Mouse (Mus musculus) hindbrain, postnatal 0 days (tissue): ENCODE measurements around the gene Popdc3. TPM values are rescaled to one million over a fixed set of nuclear protein-coding genes. Genes with fewer than 3 reads are reported as not detected.

ENCODE experiments used
- ATAC-seq: fragments of 200-750 bp; cut with Nextera tagmentation; 2 replicates; pipeline ENCODE4 v1.8.0; 2017; ENCODE audit warnings: mild to moderate bottlenecking, moderate TSS enrichment, moderate library complexity
- DNase-seq: peaks from one replicate; pipeline ENCODE4 v3.0.0-alpha.2; 2015; ENCODE audit warnings: low spot score
- H3K27ac ChIP-seq: fragments of 300-500 bp; sonication (generic); 2 replicates; pipeline ENCODE4 v1.5.1; 2014; ENCODE audit warnings: mild to moderate bottlenecking
- H3K27me3 ChIP-seq: fragments of 300-500 bp; sonication (generic); 2 replicates; pipeline ENCODE4 v1.6.1; 2014; ENCODE audit warnings: low read length, mixed read lengths; ENCODE audit not compliant: insufficient read depth
- H3K36me3 ChIP-seq: fragments of 300-500 bp; sonication (generic); 2 replicates; pipeline ENCODE4 v1.6.1; 2014; ENCODE audit warnings: low read length, mixed read lengths; ENCODE audit not compliant: insufficient read depth
- H3K4me1 ChIP-seq: fragments of 300-500 bp; sonication (generic); 2 replicates; pipeline ENCODE4 v1.6.1; 2014; ENCODE audit warnings: antibody characterized with exemption, low read length, mixed read lengths; ENCODE audit not compliant: insufficient read depth
- H3K4me2 ChIP-seq: fragments of 300-500 bp; sonication (generic); 2 replicates; pipeline ENCODE4 v1.6.1; 2014; ENCODE audit warnings: low read depth, mild to moderate bottlenecking, low read length, moderate library complexity, mixed read lengths
- H3K4me3 ChIP-seq: fragments of 300-500 bp; sonication (generic); 2 replicates; pipeline ENCODE4 v1.5.1; 2014; ENCODE audit warnings: low read length
- H3K9ac ChIP-seq: fragments of 300-500 bp; sonication (generic); replicated peaks from 2 replicates; pipeline ENCODE4 v1.6.1; 2014; ENCODE audit warnings: mild to moderate bottlenecking, low read length, moderate library complexity, mixed read lengths
- H3K9me3 ChIP-seq: fragments of 300-500 bp; sonication (generic); 2 replicates; pipeline ENCODE4 v1.6.1; 2016; ENCODE audit warnings: low read length, mixed read lengths
- CTCF ChIP-seq: IDR thresholded peaks from 2 replicates; pipeline ENCODE4 v1.5.1; 2016; ENCODE audit warnings: antibody characterized with exemption, control low read depth, low read depth
- WGBS: fragments of 180-500 bp; shearing (Covaris S2); extraction: QIAGEN DNeasy Blood & Tissue Kit; methylation state at CpG from one replicate; pipeline ENCODE4 v1.1.7; 2014; 5-methylcytosine and 5-hydroxymethylcytosine counted together
- polyA plus RNA-seq: library from polyadenylated mRNA; unstranded; fragments of >200 nt; fragmentation: Nextera tagmentation; extraction: Ambion mirVana; gene quantifications from 2 replicates; pipeline ENCODE4 v1.2.1, GENCODE M21; 2015
- total RNA-seq: library from RNA; depleted of rRNA; stranded (reverse); fragments of >200 nt; gene quantifications from 2 replicates; pipeline ENCODE4 v1.2.3, GENCODE M21; 2014

The Popdc3 gene
- total and polyA plus RNA-seq, 2 experiments from 2014 or later, result 2.0 to 2.7 TPM

DNA sequence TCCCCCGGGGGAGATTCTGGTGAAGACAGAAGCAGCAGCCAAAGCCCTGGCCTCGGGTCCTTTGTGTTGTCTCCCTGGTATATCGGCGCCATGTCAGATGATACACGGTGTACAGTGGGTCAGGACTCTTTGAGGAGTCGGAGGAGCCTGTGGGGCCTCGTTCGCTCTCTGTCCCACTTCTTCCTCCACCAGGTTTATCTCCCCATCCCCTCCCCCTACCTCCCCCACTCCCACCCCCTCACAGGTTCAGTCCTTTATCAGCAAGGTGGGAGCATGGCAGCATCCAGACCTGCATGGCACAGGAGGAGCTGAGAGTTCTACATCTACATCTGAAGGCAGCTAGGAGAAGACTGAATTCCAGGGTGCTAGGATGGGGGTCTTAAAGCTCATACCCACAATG lies 12.0 kb upstream of the Popdc3 start:
- no peak for TF ChIP-seq CTCF
- 0 out of 2 replicates have a peak, but pooled peaks cover under 1% of the 10 kb centered on the region for H3K36me3 ChIP-seq
- ATAC-seq (peak; percentile 40; the same call in 1 of the 2 replicates), DNase-seq (no peak)
- H3K9ac ChIP-seq, result no peak overlapping the region
- H3K4me2 ChIP-seq, result no peak overlapping the region
- 81% methylated on average over 8 of the region's 8 CpGs for WGBS
- no peaks in the 10 kb centered on the region for H3K27me3 ChIP-seq
- no peak overlapping the region for H3K4me3 ChIP-seq
- H3K9me3 ChIP-seq, result no peaks in the 10 kb centered on the region
- no peaks in the 10 kb centered on the region for H3K4me1 ChIP-seq
- H3K27ac ChIP-seq, result no peak overlapping the region

GRCm38 (mm10) chr10:45173927-45174326 lies 4.0 kb upstream of the Popdc3 start:
- WGBS, result 89% methylated on average over 8 of the region's 8 CpGs
- Histone ChIP-seq H3K9ac (no peak overlapping the region), H3K9me3 (no peaks in the 10 kb centered on the region), H3K4me1 (no peaks in the 10 kb centered on the region), H3K27ac (no peak overlapping the region), H3K4me3 (no peak overlapping the region), H3K27me3 (no peaks in the 10 kb centered on the region), H3K4me2 (no peak overlapping the region), H3K36me3 (no peaks in the 10 kb centered on the region)
- no peak for ATAC-seq
- TF ChIP-seq CTCF, result no peak
- DNase-seq, result no peak

DNA sequence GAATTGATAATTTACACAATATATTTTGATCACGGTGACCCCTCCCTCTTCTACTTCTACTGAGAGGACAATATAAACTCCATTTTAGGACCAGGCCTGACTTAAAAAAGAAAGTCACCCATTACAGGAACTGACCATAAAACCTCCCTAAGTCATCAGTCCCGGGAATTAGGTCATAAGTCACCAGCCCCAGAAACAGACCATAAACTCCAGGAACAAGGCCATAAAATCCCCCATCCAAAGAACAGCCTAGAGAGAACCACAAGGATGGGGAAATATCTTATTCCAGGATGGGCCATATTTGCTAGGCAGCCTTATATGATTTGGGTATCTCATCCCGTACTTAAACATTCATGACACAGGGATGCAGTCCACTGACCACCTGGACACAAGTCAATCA lies 3.6 kb upstream of the Popdc3 start:
- Histone ChIP-seq H3K4me3 (no peak overlapping the region), H3K27me3 (no peaks in the 10 kb centered on the region), H3K9ac (no peak overlapping the region), H3K27ac (no peak overlapping the region), H3K36me3 (no peaks in the 10 kb centered on the region), H3K4me1 (no peaks in the 10 kb centered on the region), H3K9me3 (no peaks in the 10 kb centered on the region), H3K4me2 (no peak overlapping the region)
- WGBS, result 97% methylated on average over 3 of the region's 3 CpGs
- TF ChIP-seq CTCF, result no peak
- DNase-seq, result no peak
- no peak for ATAC-seq

DNA sequence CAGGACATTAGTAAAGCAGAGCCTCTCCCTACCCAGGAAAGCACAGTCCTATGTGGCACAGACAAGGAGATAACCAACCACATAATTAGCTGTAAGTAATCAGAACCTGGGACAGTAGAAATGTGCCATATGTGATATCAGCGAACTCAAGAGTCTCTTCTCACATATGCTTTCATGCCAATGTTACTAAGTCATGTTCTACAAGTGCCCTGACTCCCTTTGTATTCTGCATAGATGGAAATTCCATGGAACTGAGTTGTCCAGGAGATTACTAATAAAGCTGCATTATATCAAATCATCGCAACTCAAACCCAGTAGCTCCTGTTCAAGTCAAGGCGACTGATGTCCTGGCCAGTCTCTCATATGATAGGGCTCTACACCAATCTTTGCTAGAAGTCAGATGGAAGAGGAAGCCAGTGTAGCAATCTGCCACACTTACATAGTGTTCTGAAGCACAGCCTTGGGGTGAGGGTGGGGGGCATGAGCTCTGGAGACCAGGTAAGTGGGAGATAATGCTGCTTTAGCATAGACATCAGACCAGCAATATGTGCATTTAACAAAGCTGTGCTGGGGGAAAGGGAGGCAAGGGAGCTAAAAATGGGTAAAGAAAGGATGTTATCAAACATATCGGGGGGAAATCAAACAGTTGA lies 2.9 kb downstream of the Popdc3 start:
- 94% methylated on average over 4 of the region's 4 CpGs for WGBS
- no peaks in the 10 kb centered on the region for H3K9me3 ChIP-seq
- H3K27me3 ChIP-seq, result no peaks in the 10 kb centered on the region
- no peak overlapping the region for H3K4me2 ChIP-seq
- H3K27ac ChIP-seq, result no peak overlapping the region
- H3K36me3 ChIP-seq, result no peaks in the 10 kb centered on the region
- ATAC-seq (no peak), DNase-seq (no peak)
- no peak overlapping the region for H3K9ac ChIP-seq
- no peak overlapping the region for H3K4me3 ChIP-seq
- no peaks in the 10 kb centered on the region for H3K4me1 ChIP-seq
- no peak for TF ChIP-seq CTCF

GRCm38 (mm10) chr10:45181344-45181743 lies 3.4 kb downstream of the Popdc3 start:
- WGBS, result 74% methylated on average over 3 of the region's 3 CpGs
- no peak overlapping the region for H3K27ac ChIP-seq

DNA sequence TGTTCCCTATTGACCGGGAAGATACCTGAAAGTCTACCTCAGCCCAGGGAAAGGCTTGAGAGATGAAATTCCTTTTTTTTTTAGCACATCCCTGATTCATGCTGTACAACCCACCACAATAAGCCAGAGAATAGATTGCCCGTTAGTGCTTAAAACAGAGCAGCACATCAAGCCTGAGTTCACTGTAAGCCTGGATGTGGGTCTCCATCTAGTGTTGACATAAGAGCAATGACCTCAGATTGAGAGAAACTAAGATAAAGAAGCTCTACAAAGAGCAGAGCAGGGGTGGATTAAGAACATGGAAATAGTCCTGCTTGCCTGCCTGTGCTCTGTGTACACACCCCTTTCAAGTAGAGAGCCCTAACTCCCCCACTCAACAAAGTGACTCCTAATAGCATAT lies 7.6 kb downstream of the Popdc3 start:
- no peak for TF ChIP-seq CTCF
- no peaks in the 10 kb centered on the region for H3K27me3 ChIP-seq
- DNase-seq (no peak), ATAC-seq (no peak)
- no peaks in the 10 kb centered on the region for H3K36me3 ChIP-seq
- no peaks in the 10 kb centered on the region for H3K9me3 ChIP-seq
- 86% methylated on average over 2 of the region's 2 CpGs for WGBS
- no peak overlapping the region for H3K4me3 ChIP-seq
- no peak overlapping the region for H3K9ac ChIP-seq
- no peak overlapping the region for H3K27ac ChIP-seq
- no peaks in the 10 kb centered on the region for H3K4me1 ChIP-seq
- no peak overlapping the region for H3K4me2 ChIP-seq

More at GRCm38 (mm10) chr10:45181344-45181743, 3.4 kb downstream of the Popdc3 start:
- H3K4me3 ChIP-seq, result no peak overlapping the region
- ATAC-seq, result no peak
- H3K9ac ChIP-seq, result no peak overlapping the region
- TF ChIP-seq CTCF, result no peak
- no peak for DNase-seq
- H3K4me2 ChIP-seq, result no peak overlapping the region
- H3K4me1 ChIP-seq, result no peaks in the 10 kb centered on the region
- no peaks in the 10 kb centered on the region for H3K9me3 ChIP-seq
- H3K27me3 ChIP-seq, result no peaks in the 10 kb centered on the region
- H3K36me3 ChIP-seq, result no peaks in the 10 kb centered on the region
